Mouse (Mus musculus) CH12.LX (cell line): ENCODE measurements around the gene Ntsr1.

Source experiments
- CHD2 ChIP-seq: IDR thresholded peaks from 2 replicates; pipeline ENCODE4 v1.6.1; 2011; ENCODE audit warnings: low read length, improper control_type of control experiment
- CTCF ChIP-seq, 2 experiments: IDR thresholded peaks in 1 of 2; conservative IDR thresholded peaks in 1 of 2; 2 replicates each; pipeline ENCODE4 v1.5.1; 2011 to 2012; ENCODE audit warnings: low read depth in 2 of 2, low read length in 2 of 2, improper control_type of control experiment in 1 of 2, inconsistent platforms in 1 of 2, mild to moderate bottlenecking in 1 of 2, moderate library complexity in 1 of 2
- GABPA ChIP-seq: IDR thresholded peaks from 2 replicates; pipeline ENCODE4 v1.6.1; 2012; ENCODE audit warnings: low read depth, low read length, improper control_type of control experiment, inconsistent platforms; ENCODE audit not compliant: insufficient replicate concordance
- MAX ChIP-seq: IDR thresholded peaks from 2 replicates; pipeline ENCODE4 v1.6.1; 2011; ENCODE audit warnings: low read length, improper control_type of control experiment
- MXI1 ChIP-seq: IDR thresholded peaks from 2 replicates; pipeline ENCODE4 v1.6.1; 2011; ENCODE audit warnings: mild to moderate bottlenecking, low read depth, low read length, improper control_type of control experiment
- SIN3A ChIP-seq: IDR thresholded peaks from 2 replicates; pipeline ENCODE4 v1.6.1; 2012; ENCODE audit warnings: low read length, improper control_type of control experiment, inconsistent platforms
- TCF12 ChIP-seq: IDR thresholded peaks from 2 replicates; pipeline ENCODE4 v1.6.1; 2014; ENCODE audit warnings: low read depth, mild to moderate bottlenecking, inconsistent platforms, low read length, improper control_type of control experiment
- UBTF ChIP-seq: IDR thresholded peaks from 2 replicates; pipeline ENCODE4 v1.6.1; 2012; ENCODE audit warnings: low read depth, mild to moderate bottlenecking, inconsistent platforms, low read length, improper control_type of control experiment, moderate library complexity

GRCm38 (mm10) chr2:180460801-180461200, 39.0 kb upstream of the Ntsr1 start:
- TF ChIP-seq MAX (no peak), TCF12 (no peak), CTCF (conservative IDR thresholded peaks at IDR 0.05 in 1 of 2, IDR thresholded peaks at IDR 0.05 in 1 of 2; ENCODE audit: low read depth in 2 of 2, low read length in 2 of 2) (no peak), MXI1 (no peak), GABPA (no peak), SIN3A (no peak), UBTF (no peak), CHD2 (no peak)
